Mouse (Mus musculus) liver, embryonic 18 days (tissue): Measurements from ENCODE around the gene Best3. TPM values are rescaled to one million over a fixed set of nuclear protein-coding genes. Genes with fewer than 3 reads are reported as not detected.

Experiments used
- polyA plus RNA-seq: library from polyadenylated mRNA; depleted of rRNA; stranded (reverse); fragments of >200 nt; gene quantifications from 2 replicates; pipeline ENCODE4 v1.2.3, GENCODE M21; 2012; rRNA removed

The Best3 gene
- polyA plus RNA-seq: 0.01 TPM in 1 of 2 replicates, not detected in the other

DNA sequence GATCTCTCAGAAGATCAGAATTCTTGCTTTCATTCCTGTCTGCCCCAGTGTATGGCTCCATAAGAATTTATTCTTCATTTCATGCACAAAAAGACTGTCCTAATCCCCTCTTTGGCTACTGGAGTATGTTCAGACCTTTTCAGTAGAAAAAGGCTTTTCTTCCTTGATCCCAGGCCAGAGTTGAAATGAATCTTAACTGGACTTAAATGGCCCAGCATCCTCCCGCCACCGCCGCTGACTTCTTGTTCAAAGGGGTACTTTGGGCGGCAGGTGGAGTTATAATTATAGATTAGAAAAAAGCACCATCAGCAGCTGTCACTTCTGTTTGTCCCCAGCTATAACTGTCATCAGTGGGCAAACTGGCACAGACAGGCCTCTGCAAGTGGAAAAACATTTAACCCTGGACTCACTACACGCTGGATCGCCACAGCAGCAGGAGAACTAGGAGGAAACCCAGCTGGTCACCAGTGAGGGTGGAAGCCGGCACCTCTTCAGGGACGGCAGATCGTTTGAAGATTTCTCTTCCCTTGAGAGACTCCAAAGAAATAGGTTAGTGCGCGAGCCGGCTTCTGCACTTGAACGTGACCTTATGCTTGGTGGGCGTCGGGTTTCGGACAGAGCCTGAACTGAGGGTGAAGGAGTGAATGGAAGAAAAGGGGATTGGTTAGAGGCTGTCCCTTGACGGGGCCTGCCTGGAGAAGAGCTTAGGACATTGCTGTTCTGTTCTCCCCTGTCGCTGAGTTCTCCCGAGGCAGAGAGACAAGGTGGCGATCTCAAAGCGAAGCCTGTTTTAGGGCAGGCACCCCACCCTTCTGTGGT is at the start of gene Best3:
Gene Best3, plus strand, starts transcription at position 51 of the 819 bp plus-strand sequence.

DNA sequence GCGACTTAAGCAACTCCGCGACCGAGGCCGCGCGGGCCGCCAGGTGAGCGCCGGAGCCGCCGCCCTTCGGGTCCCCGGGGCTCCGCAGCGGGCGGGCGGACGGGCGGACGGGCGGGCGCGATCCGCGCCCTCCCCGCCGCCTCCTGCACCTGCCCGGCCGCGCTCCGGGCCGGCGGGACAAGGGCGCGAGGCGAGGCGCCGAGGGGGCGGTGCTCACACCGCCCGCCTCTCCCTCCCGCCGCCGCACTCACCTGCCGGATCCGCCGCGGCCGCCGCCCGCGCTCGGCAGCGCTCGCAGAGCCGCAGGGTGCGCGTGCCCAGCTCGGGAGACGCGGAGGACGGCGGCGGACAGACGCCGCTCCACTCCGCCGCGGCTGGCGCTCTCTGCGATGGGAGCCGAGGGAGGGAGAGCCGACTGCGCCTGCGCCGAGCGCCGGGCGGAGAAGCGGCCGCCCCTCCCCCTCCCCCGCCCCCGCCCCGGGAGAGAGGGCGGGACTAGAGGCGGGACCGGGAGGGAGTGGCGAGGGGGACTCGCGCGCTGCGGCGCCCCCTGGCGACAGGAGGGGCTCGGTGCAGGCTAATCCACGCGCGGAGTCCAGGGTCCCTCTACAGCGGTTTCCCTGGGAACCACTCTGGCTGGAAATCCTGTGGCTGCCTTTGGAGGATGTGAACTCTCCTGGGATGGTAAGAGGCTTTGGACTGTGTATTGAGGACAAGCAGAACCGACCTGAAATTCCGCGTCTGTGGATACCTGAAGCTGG is 35.9 kb upstream of the Best3 start, which contains the start of gene Rab3ip:
Gene Rab3ip, minus strand, starts transcription at position 761 of the 761 bp plus-strand sequence.

DNA sequence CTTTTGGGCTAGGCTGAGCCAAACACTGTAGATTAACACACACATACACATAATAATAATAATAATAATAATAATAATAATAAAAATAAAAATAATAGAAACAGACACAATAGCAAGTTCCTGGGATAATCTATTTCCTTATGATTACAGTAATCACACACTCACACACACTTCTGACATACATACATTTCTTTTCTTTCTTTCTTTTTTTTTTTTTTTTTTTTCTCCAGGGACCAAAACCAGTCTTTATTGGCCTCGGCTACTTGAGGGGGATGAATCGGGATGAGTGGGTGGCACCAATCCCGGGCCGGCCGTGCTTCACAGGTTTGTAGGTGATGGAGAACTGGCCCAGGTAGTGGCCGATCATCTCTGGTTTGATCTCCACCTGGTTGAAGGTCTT is 13.6 kb upstream of the Best3 start, which contains the start of gene Gm10271:
Gene Gm10271, minus strand, starts transcription at position 101 of the 400 bp plus-strand sequence.

DNA sequence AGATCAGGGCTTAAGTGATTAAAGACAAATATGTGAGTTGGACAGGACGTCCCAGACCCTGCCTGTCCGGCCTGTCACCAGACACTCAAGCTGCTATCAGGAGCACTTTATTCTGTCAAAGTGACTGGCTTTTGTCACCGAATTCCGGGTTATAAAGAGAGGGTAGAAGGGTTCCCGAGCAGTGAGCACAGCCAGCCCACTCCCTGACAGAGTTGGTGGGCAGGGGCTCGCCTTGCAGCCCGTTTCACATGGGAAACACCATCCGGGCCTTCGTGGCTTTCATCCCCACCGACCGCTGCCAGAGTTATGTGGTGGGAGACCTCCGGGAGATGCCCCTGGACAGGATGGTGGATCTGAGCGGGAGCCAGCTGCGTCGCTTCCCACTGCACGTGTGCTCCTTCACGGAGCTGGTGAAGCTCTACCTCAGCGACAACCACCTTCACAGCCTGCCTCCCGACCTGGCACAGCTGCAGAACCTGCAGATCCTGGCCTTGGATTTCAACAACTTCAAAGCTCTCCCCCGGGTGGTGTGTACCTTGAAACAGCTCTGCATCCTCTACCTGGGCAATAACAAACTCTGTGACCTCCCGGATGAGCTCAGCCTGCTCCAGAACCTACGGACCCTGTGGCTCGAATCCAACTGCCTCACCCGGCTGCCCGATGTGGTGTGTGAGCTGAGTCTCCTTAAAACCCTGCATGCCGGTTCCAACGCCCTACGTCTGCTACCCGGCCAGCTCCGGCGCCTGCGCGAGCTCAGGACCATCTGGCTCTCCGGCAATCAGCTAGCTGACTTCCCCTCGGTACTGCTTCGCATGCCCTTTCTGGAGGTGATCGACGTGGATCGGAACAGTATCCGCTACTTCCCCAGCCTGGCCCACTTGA is 59.3 kb downstream of the Best3 start, which contains the start of gene Lrrc10:
Gene Lrrc10, plus strand, starts transcription at position 167 of the 882 bp plus-strand sequence.

DNA sequence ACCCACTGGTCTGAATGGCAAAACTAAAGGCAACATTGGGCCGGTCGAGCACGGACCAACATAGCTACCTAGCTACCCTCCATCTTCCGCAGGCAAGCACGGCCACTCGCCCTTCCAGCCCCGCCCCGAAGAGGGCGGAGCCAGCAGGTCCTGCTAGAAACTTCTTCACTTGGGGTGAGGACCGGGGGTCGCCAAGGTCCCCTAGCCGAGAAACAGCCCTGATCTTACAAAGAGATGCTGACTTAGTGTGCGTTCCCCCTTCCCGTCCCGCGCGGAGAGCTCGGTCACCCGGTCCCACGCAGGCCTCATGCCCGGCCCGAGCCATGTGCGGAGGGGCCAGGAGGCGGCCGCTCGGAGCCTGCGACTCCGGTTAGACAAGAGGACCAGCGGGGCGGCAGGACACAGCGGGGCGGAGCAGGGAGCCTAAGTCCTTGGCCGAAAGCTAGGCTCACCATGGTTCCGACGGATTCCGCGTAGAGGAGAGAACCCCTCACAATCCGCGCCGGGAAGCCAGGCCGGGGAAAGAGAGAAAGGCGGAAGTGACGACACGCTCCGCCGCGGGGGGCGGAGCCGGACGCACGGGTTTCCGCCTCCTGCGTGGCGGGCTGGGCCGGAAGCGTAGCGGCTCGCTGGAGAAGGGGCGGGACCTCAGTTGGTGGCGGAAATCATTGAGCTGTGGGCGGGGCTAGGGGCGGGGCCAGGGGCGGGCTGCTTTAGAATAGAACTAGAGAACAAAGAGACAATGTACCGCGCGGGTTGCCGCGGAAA is 77.3 kb downstream of the Best3 start, which contains the start of gene Cct2:
Gene Cct2, minus strand, starts transcription at position 561 of the 768 bp plus-strand sequence.

Other genes starting within 250 kb of the Best3 start
- gene Myrfl, start 89.4 kb upstream of the Best3 start, polyA plus RNA-seq: 0.01 TPM in 1 of 2 replicates, not detected in the other
- 12.6 and 13.4 TPM in 2 replicates for gene Rab3ip, start 35.5 kb upstream of the Best3 start, polyA plus RNA-seq
- gene Gm10271, start 13.7 kb upstream of the Best3 start, polyA plus RNA-seq: not detected in 2 replicates
- gene Lrrc10, start 59.0 kb downstream of the Best3 start, polyA plus RNA-seq: not detected in 2 replicates
- 87.5 and 91.5 TPM in 2 replicates for gene Cct2, start 77.5 kb downstream of the Best3 start, polyA plus RNA-seq
- 7.0 and 8.8 TPM in 2 replicates for gene Frs2, start 162.2 kb downstream of the Best3 start, polyA plus RNA-seq
- 26.9 and 28.8 TPM in 2 replicates for gene Yeats4, start 238.2 kb downstream of the Best3 start, polyA plus RNA-seq